10 mouse cellular contexts compared by ENCODE assay signal in the genomic region with DNA sequence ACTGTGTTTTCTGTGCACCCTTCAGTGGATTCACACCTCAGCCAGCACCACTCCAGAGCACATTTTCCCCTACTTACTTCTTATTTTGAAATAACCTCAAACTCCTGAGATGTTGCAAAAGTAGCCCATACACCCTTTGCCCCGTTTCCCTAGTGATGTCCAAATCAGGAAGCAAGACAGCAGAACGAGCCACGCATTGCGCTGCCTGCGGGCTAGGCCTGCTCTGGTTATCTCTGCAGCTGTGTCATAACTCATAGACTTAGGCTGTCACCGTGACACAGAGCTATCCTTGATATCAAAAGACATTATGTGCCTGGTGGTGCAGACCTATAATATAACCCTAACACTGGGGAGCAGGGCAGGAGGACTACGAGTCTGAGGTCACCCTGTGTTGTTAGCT. TPM values are rescaled to one million over a fixed set of nuclear protein-coding genes. Genes with fewer than 3 reads are reported as not detected.
DNase-seq lines count a peak whose midpoint lies in the region; ATAC-seq and TF ChIP-seq lines count a peak whose summit lies in the region.
"Had no signal": no experiment of that assay in that cellular context is flagged by ENCODE, and none has a peak within 500 bp of the region (broad histone marks: within the 10 kb centered on the region; RNA-seq: fewer than 3 reads in every experiment).

No protein-coding gene starts in this region.

- H3K9ac ChIP-seq in liver, embryonic 14.5 days (replicated peaks) = peak overlapping the region; percentile 97
- H3K9ac ChIP-seq in hindbrain, embryonic 14.5 days = no peak overlapping the region
- H3K9ac ChIP-seq: heart, embryonic 15.5 days; limb, embryonic 15.5 days had no signal

- no peaks in the 10 kb centered on the region for H3K27me3 ChIP-seq in liver, embryonic 14.5 days (ENCODE audit: control insufficient read depth, insufficient read depth, low read length)
- no peaks in the 10 kb centered on the region for H3K27me3 ChIP-seq in hindbrain, embryonic 14.5 days (ENCODE audit: control insufficient read depth, insufficient read depth, low read length)
- H3K27me3 ChIP-seq: heart, embryonic 15.5 days had no signal

- H3K36me3 ChIP-seq in liver, embryonic 14.5 days (replicated peaks; ENCODE audit: control insufficient read depth, insufficient read depth, low read depth) = peaks cover 37% of the 10 kb centered on the region
- H3K36me3 ChIP-seq in hindbrain, embryonic 14.5 days (replicated peaks; ENCODE audit: control insufficient read depth, insufficient read depth) = peaks cover 36% of the 10 kb centered on the region

- DNase-seq in lung, postnatal 36 days = peak; percentile 68
- DNase-seq in lung, postnatal 10 days = no peak
- peak; percentile 72 for DNase-seq in c-Kit-positive CD71-positive TER-119-positive erythroid progenitor cells, embryonic 14.5 days (ENCODE audit: low spot score)
- peak; percentile 68 to 79 (median 70) for DNase-seq in liver, embryonic 14.5 days (ENCODE audit: low read depth in 3 of 3, low spot score in 3 of 3)
- DNase-seq in spleen, postnatal 10 days (ENCODE audit: low spot score in 2 of 2) = peak; percentile 37 to 47
- DNase-seq in cerebellum, adult 8-10 months = no peak
- DNase-seq in hindbrain, embryonic 14.5 days (ENCODE audit: low spot score) = no peak
- no peak for DNase-seq in urinary bladder, adult 18-20 months (ENCODE audit: low spot score in 2 of 2)

- H3K4me1 ChIP-seq in liver, embryonic 14.5 days (replicated peaks; ENCODE audit: control insufficient read depth in 2 of 2, insufficient read depth in 2 of 2, low read length in 1 of 2) = peaks cover 34 to 46% of the 10 kb centered on the region in 2 experiments
- peaks cover 12% of the 10 kb centered on the region for H3K4me1 ChIP-seq in hindbrain, embryonic 14.5 days (replicated peaks; ENCODE audit: control insufficient read depth, insufficient read depth, low read length)

- 14% methylated on average over 7 of the region's 7 CpGs for WGBS in liver, embryonic 14.5 days (ENCODE audit: insufficient replicate concordance)
- WGBS in hindbrain, embryonic 14.5 days = 92% methylated on average over 7 of the region's 7 CpGs

- peak overlapping the region; percentile 99 for H3K27ac ChIP-seq in liver, embryonic 14.5 days
- H3K27ac ChIP-seq in hindbrain, embryonic 14.5 days = no peak overlapping the region
- H3K27ac ChIP-seq: heart, embryonic 15.5 days; limb, embryonic 15.5 days had no signal

- peak; percentile 46 for ATAC-seq in liver, embryonic 14.5 days (ENCODE audit: insufficient read depth)
- ATAC-seq in hindbrain, embryonic 14.5 days (ENCODE audit: low FRiP score) = no peak

- H3K4me3 ChIP-seq in liver, embryonic 14.5 days (ENCODE audit: insufficient read depth in 1 of 2, low read depth in 2 of 2, low read length in 2 of 2) = peak overlapping the region; percentile 28 to 33
- no peak overlapping the region for H3K4me3 ChIP-seq in hindbrain, embryonic 14.5 days (replicated peaks; ENCODE audit: low read length)
- H3K4me3 ChIP-seq: heart, embryonic 15.5 days; limb, embryonic 15.5 days had no signal

- TF ChIP-seq EP300 in liver, embryonic 14.5 days (IDR thresholded peaks at IDR 0.05; ENCODE audit: low read depth) = peak; percentile 44

- peak overlapping the region; percentile 98 for H3K4me2 ChIP-seq in liver, embryonic 14.5 days (ENCODE audit: low read depth)
- H3K4me2 ChIP-seq in hindbrain, embryonic 14.5 days (replicated peaks) = no peak overlapping the region
- H3K4me2 ChIP-seq: heart, embryonic 15.5 days; limb, embryonic 15.5 days had no signal

- no peaks in the 10 kb centered on the region for H3K9me3 ChIP-seq in liver, embryonic 14.5 days (ENCODE audit: control insufficient read depth, low read length)
- H3K9me3 ChIP-seq in hindbrain, embryonic 14.5 days (ENCODE audit: control insufficient read depth, low read length) = no peaks in the 10 kb centered on the region
- H3K9me3 ChIP-seq: heart, embryonic 15.5 days; limb, embryonic 15.5 days had no signal

- 0 out of 2 replicates have a peak, but pooled peaks have one; percentile 11 for TF ChIP-seq CTCF in liver, embryonic 14.5 days (IDR thresholded peaks at IDR 0.05; ENCODE audit: low read depth)

RNA-seq across cellular contexts. Expression of a gene that starts 2.2 kb away (rescaled TPM):
- polyA plus RNA-seq in liver, embryonic 14.5 days (2012; rRNA removed) = 212 and 266 TPM in 2 replicates
- polyA plus RNA-seq in liver, embryonic 14.5 days (2014; fragmentation: Nextera tagmentation; extraction: Ambion mirVana) = 427 and 428 TPM in 2 replicates
- 271 and 278 TPM in 2 replicates for polyA plus RNA-seq in hindbrain, embryonic 14.5 days (2014; fragmentation: Nextera tagmentation; extraction: Ambion mirVana)

RNA-seq across cellular contexts. Expression of a gene that starts 19.8 kb away (rescaled TPM):
- polyA plus RNA-seq in liver, embryonic 14.5 days (2012; rRNA removed) = 13.8 and 16.9 TPM in 2 replicates
- polyA plus RNA-seq in liver, embryonic 14.5 days (2014; fragmentation: Nextera tagmentation; extraction: Ambion mirVana) = 8.7 and 10.3 TPM in 2 replicates
- polyA plus RNA-seq in hindbrain, embryonic 14.5 days (2014; fragmentation: Nextera tagmentation; extraction: Ambion mirVana) = 36.9 and 43.4 TPM in 2 replicates

RNA-seq across cellular contexts. Expression of a gene that starts 35.1 kb away (rescaled TPM):
- polyA plus RNA-seq in liver, embryonic 14.5 days (2012; rRNA removed) = 0.09 TPM in 1 of 2 replicates, not detected in the other
- polyA plus RNA-seq in liver, embryonic 14.5 days (2014; fragmentation: Nextera tagmentation; extraction: Ambion mirVana) = not detected in 2 replicates
- 46.9 and 50.3 TPM in 2 replicates for polyA plus RNA-seq in hindbrain, embryonic 14.5 days (2014; fragmentation: Nextera tagmentation; extraction: Ambion mirVana)

RNA-seq across cellular contexts. Expression of a gene that starts 43.5 kb away (rescaled TPM):
- polyA plus RNA-seq in liver, embryonic 14.5 days (2012; rRNA removed) = 19.6 and 23.8 TPM in 2 replicates
- 11.0 and 13.5 TPM in 2 replicates for polyA plus RNA-seq in liver, embryonic 14.5 days (2014; fragmentation: Nextera tagmentation; extraction: Ambion mirVana)
- polyA plus RNA-seq in hindbrain, embryonic 14.5 days (2014; fragmentation: Nextera tagmentation; extraction: Ambion mirVana) = 73.0 and 81.4 TPM in 2 replicates

RNA-seq across cellular contexts. Expression of a gene that starts 49.7 kb away (rescaled TPM):
- 15.5 and 18.7 TPM in 2 replicates for polyA plus RNA-seq in liver, embryonic 14.5 days (2012; rRNA removed)
- 6.1 and 9.4 TPM in 2 replicates for polyA plus RNA-seq in liver, embryonic 14.5 days (2014; fragmentation: Nextera tagmentation; extraction: Ambion mirVana)
- polyA plus RNA-seq in hindbrain, embryonic 14.5 days (2014; fragmentation: Nextera tagmentation; extraction: Ambion mirVana) = 3.1 and 4.2 TPM in 2 replicates

Comparison
In these comparisons a context has a peak if more than half of its experiments do, and no peak if none do; other contexts are left out.
1. DNase-seq: peak in lung, postnatal 36 days (single experiment), c-Kit-positive CD71-positive TER-119-positive erythroid progenitor cells, embryonic 14.5 days (single experiment), liver, embryonic 14.5 days (3 of 3) and spleen, postnatal 10 days (2 of 2); none in lung, postnatal 10 days (single experiment), cerebellum, adult 8-10 months (single experiment), hindbrain, embryonic 14.5 days (single experiment) and urinary bladder, adult 18-20 months (0 of 2).
2. RNA of a gene that starts 35.1 kb away (polyA plus RNA-seq): 46.9 to 50.3 TPM in hindbrain, embryonic 14.5 days; 0.09 TPM in liver, embryonic 14.5 days; every median in the first group is over 10 times any median in the second.